Mouse (Mus musculus) kidney, adult 18-20 months (tissue): ENCODE data around the gene Rapgef1.

Experiments
- DNase-seq: peaks from one replicate; pipeline ENCODE4 v3.0.0; 2021

Gene Rapgef1

GRCm38 (mm10) chr2:29675846-29676245 is 56.3 kb downstream of the Rapgef1 start:
- DNase-seq, result no peak

GRCm38 (mm10) chr2:29676513-29676912 is 57.0 kb downstream of the Rapgef1 start:
- DNase-seq, result no peak

GRCm38 (mm10) chr2:29677842-29678241 is 58.3 kb downstream of the Rapgef1 start:
- no peak for DNase-seq

GRCm38 (mm10) chr2:29678524-29678923 is 59.0 kb downstream of the Rapgef1 start:
- DNase-seq, result no peak

GRCm38 (mm10) chr2:29679710-29680584 is 60.4 kb downstream of the Rapgef1 start:
- no peak for DNase-seq

GRCm38 (mm10) chr2:29683261-29683999 is 63.9 kb downstream of the Rapgef1 start:
- no peak for DNase-seq

- no peak for DNase-seq
Measured at GRCm38 (mm10) chr2:29684498-29684897, 65.0 kb downstream of the Rapgef1 start.

GRCm38 (mm10) chr2:29689014-29689413 is 69.5 kb downstream of the Rapgef1 start:
- no peak for DNase-seq

- DNase-seq, result no peak
Measured at GRCm38 (mm10) chr2:29689495-29689894, 70.0 kb downstream of the Rapgef1 start.

GRCm38 (mm10) chr2:29691068-29691467 is 71.5 kb downstream of the Rapgef1 start:
- no peak for DNase-seq

- no peak for DNase-seq
Measured at GRCm38 (mm10) chr2:29691507-29691906, 72.0 kb downstream of the Rapgef1 start.

- no peak for DNase-seq
Measured at GRCm38 (mm10) chr2:29692192-29692591, 72.7 kb downstream of the Rapgef1 start.

- DNase-seq, result no peak
Measured at GRCm38 (mm10) chr2:29696207-29696800, 76.8 kb downstream of the Rapgef1 start.

GRCm38 (mm10) chr2:29698421-29699290 is 79.1 kb downstream of the Rapgef1 start:
- no peak for DNase-seq

GRCm38 (mm10) chr2:29700898-29701297 is 81.4 kb downstream of the Rapgef1 start:
- DNase-seq, result no peak

GRCm38 (mm10) chr2:29701393-29701792 is 81.9 kb downstream of the Rapgef1 start:
- no peak for DNase-seq

- no peak for DNase-seq
Measured at GRCm38 (mm10) chr2:29702189-29702588, 82.7 kb downstream of the Rapgef1 start.

- no peak for DNase-seq
Measured at GRCm38 (mm10) chr2:29703104-29704081, 83.9 kb downstream of the Rapgef1 start.

- DNase-seq, result no peak
Measured at GRCm38 (mm10) chr2:29705493-29705892, 86.0 kb downstream of the Rapgef1 start.

GRCm38 (mm10) chr2:29706726-29707620 is 87.5 kb downstream of the Rapgef1 start:
- DNase-seq, result no peak
